Mouse (Mus musculus) ES-Bruce4 (cell line): Measurements from ENCODE around the gene Lrrc28.

Source experiments
- CTCF ChIP-seq: IDR thresholded peaks from one replicate; pipeline ENCODE4 v1.8.1; 2011; ENCODE audit warnings: low read depth, low read length
- EP300 ChIP-seq: IDR thresholded peaks from 2 replicates; pipeline ENCODE4 v1.6.1; 2011; ENCODE audit warnings: low read depth, low read length; ENCODE audit not compliant: insufficient read depth
- POLR2A ChIP-seq: IDR thresholded peaks from one replicate; pipeline ENCODE4 v1.8.1; 2011; ENCODE audit warnings: low read length; ENCODE audit not compliant: insufficient read depth

DNA sequence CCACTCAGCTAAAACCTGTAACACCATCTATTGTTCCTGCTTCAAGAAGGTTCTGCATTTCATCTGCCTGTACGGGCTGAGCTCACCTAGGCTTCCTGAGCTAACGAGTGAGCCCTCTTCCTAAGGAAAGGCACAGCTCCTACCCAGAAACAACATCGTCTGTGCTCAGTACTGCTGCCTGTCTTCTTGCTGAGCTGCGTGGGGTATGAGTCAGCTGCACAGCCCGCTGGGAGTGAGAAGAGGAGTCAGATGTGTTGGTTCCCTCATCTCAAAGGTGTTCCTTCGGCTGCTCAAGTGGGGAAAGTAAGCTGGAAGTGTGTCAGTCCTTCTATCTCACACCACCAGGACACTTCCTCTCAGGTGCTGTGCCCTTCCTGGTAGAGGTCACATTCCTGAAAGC is 101.4 kb downstream of the Lrrc28 start:
- no peak for TF ChIP-seq POLR2A
- no peak for TF ChIP-seq CTCF
- no peak for TF ChIP-seq EP300
